Mouse (Mus musculus): ENCODE measurements around the gene Zc3h7a.

DNA sequence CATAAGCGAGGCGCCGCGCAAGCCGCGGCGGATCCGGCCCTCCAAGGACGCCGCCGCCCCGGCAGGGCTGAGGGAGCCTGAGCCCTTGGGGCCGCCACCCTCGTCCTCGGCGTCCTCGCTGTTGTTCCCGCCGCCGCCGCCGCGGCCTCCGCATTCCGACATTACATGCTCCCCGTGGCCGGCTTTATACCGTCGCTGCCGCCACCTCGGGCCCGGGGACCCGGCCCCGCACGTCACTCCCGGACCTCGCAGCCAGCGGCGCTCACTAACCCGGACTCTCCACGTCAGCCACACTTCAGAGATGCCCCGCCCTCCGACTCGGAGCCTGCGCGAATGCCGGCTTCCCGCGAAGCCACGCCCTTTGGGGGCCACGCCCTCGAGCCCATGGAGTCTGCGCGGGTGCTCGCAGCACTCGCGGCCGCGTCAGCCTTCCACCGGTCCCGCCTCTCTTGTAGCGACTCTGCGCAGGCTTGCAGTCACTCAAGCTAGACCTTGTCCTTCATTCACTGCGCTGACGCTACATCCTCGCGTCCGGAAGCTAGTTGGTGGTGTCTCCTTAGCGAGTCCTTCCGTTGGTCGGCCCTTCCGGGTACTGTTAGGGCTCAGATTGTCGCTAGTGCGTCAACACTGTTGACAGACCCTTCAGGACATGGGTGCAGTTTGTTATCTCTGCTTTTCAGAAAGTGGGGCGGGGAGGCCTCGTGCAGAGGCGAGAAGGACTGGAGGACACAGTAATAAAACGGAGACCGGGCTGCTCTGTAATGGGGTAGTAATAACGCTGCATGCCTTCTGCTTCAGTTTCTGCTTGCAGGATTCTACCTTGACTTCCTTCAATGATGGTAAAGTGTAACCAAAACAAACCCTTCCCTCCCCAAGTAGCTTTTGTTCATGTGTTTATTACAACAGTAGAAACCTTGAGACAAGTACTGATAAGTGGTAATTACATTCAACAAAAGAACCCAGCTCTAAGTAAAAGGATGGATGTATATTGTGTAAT, 41.5 kb downstream of the Zc3h7a start, which contains the start of gene Txndc11:
- TF ChIP-seq CTCF (IDR thresholded peaks at IDR 0.05; ENCODE audit: low read depth, low read length) (no peak), POLR2A (IDR thresholded peaks at IDR 0.05; ENCODE audit: insufficient read depth, low read length) (peak; percentile 66)
